Mouse (Mus musculus): ENCODE results near the gene P2ry6. TPM values are rescaled to one million over a fixed set of nuclear protein-coding genes. Genes with fewer than 3 reads are reported as not detected.

P2ry6 gene
- total and polyA plus RNA-seq, 2 experiments from 2014 or later = 2.3 to 3.8 TPM

DNA sequence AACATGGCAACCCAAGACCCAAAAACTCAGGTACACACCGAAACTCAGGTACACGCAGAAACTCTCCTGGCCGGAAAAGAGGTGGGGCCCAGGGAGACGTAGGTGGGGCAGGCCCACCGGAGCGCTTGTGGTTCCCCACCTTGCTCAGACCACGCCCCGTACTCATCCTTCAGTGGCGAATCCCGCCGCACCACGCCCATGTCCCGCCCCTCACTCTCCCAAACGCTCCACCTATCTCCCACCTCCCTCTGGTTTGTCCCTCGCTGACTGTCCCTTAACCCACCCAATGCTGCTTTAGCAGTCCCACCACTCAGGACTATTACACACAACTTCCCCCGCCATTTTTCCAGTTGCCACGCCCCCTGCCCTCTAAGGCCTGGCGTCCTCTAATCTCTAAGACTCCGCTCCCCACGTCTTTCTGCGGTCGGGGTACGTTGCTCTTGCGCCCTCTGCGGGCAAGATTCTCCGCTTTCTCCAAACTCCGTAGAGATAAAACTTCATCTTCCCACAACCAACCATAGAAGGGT lies 41.9 kb downstream of the P2ry6 start:
- Histone ChIP-seq H3K9me3 (ENCODE audit: low read length) (no peaks in the 10 kb centered on the region), H3K36me3 (ENCODE audit: insufficient read depth) (no peaks in the 10 kb centered on the region), H3K27ac (ENCODE audit: low read depth, low read length) (peak overlapping the region; percentile 60), H3K4me3 (ENCODE audit: low read depth, low read length) (peak overlapping the region; percentile 55), H3K9ac (peak overlapping the region; percentile 45), H3K4me2 (ENCODE audit: low read depth) (peak overlapping the region; percentile 94), H3K27me3 (ENCODE audit: insufficient read depth, low read length) (no peaks in the 10 kb centered on the region; the same call in 1 of the 2 replicates), H3K4me1 (ENCODE audit: insufficient read depth) (0 out of 2 replicates have a peak, but pooled peaks cover 4% of the 10 kb centered on the region)
- DNase-seq = peak; percentile 88
- peak; percentile 80 for ATAC-seq
- peak; percentile 85 for TF ChIP-seq CTCF (IDR thresholded peaks at IDR 0.05; ENCODE audit: low read depth)
- under 1% methylated on average over 26 of the region's 27 CpGs for WGBS

DNA sequence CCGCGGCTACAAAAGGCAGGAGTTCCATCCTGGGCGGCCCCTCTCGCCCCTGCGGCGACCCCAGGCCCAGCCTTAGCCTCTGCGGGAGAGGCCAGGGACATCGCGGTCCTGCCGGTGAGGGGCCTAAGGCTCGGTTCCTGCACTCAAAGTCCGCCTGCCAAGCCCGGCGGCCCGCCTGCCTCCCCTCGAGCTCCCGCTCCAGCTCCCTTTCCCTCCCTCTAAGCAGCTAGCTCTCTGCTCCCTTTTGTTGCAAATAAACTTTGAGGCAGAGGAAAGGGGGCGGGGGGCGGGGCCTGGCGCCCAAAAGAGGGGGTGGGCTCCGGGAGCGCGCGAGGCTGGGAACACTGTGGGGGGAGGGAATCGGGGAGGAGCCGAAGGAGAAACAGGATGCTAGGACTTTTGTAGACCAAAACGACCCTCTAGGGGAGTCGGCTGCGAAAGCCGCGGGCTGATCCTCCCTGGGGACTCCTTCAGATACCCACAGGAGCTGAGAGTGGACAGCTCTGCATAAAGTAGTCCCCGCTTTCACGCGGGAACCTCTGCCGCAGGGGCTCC lies 42.4 kb downstream of the P2ry6 start, which contains the start of gene Arhgef17:
Arhgef17 (minus strand) TSS at position 182 of the 555 bp plus-strand sequence.
- TF ChIP-seq CTCF (IDR thresholded peaks at IDR 0.05; ENCODE audit: low read depth) = no peak
- ATAC-seq = peak; percentile 84
- WGBS = under 1% methylated on average over 35 of the region's 35 CpGs

DNA sequence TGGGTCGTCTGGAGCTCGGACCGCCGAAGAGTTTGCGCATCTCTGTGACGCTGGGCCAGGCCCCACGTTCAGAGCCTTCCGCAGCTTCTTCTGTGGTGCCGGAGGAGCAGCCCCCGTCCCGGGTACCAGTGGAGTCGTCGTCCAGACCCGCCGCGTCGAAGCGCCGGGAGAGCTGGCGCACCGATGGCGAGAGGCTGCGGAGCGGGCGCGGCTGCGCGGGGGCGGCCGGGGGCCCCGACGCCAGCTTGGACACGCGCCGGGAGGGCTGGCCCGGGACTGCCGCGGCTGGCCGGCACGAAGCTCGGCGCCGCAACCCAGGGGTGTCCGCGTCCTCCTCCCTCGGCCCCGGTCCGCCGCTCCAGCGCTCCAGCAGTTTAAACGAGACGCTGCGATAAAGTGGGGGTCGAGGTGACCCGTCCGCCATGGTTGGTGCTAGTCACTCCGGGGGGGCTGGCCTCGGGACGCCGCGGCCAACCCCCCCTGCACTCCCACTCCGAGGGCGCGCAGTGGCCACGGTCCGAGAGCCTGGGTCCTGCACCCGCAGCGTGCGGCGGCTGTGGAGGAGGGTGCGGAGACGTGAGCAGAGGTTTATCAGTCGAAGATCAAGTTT lies 43.0 kb downstream of the P2ry6 start:
- Histone ChIP-seq H3K9ac (peak overlapping the region; percentile 45), H3K4me3 (ENCODE audit: low read depth, low read length) (peak overlapping the region; percentile 55), H3K4me1 (ENCODE audit: insufficient read depth) (0 out of 2 replicates have a peak, but pooled peaks cover 4% of the 10 kb centered on the region), H3K27ac (ENCODE audit: low read depth, low read length) (peak overlapping the region; percentile 62), H3K9me3 (ENCODE audit: low read length) (no peaks in the 10 kb centered on the region), H3K27me3 (ENCODE audit: insufficient read depth, low read length) (no peaks in the 10 kb centered on the region; the same call in 1 of the 2 replicates), H3K36me3 (ENCODE audit: insufficient read depth) (no peaks in the 10 kb centered on the region), H3K4me2 (ENCODE audit: low read depth) (peak overlapping the region; percentile 94)
- peak; percentile 10; the same call in 1 of the 2 replicates for ATAC-seq
- TF ChIP-seq CTCF (IDR thresholded peaks at IDR 0.05; ENCODE audit: low read depth) = no peak
- WGBS = under 1% methylated on average over 54 of the region's 73 CpGs
- DNase-seq = no peak

More for the DNA sequence above, 42.4 kb downstream of the P2ry6 start, which contains the start of gene Arhgef17:
- peak within 1 kb of the TSS; percentile 45 for H3K9ac ChIP-seq
- no peaks in the 10 kb centered on the region for H3K36me3 ChIP-seq (ENCODE audit: insufficient read depth)
- no peaks in the 10 kb centered on the region; the same call in 1 of the 2 replicates for H3K27me3 ChIP-seq (ENCODE audit: insufficient read depth, low read length)
- peak; percentile 77 for DNase-seq
- peak within 1 kb of the TSS; percentile 62 for H3K27ac ChIP-seq (ENCODE audit: low read depth, low read length)
- H3K4me1 ChIP-seq (ENCODE audit: insufficient read depth) = 0 out of 2 replicates have a peak, but pooled peaks cover 4% of the 10 kb centered on the region
- peak within 1 kb of the TSS; percentile 94 for H3K4me2 ChIP-seq (ENCODE audit: low read depth)
- H3K4me3 ChIP-seq (ENCODE audit: low read depth, low read length) = peak within 1 kb of the TSS; percentile 55
- no peaks in the 10 kb centered on the region for H3K9me3 ChIP-seq (ENCODE audit: low read length)

DNA sequence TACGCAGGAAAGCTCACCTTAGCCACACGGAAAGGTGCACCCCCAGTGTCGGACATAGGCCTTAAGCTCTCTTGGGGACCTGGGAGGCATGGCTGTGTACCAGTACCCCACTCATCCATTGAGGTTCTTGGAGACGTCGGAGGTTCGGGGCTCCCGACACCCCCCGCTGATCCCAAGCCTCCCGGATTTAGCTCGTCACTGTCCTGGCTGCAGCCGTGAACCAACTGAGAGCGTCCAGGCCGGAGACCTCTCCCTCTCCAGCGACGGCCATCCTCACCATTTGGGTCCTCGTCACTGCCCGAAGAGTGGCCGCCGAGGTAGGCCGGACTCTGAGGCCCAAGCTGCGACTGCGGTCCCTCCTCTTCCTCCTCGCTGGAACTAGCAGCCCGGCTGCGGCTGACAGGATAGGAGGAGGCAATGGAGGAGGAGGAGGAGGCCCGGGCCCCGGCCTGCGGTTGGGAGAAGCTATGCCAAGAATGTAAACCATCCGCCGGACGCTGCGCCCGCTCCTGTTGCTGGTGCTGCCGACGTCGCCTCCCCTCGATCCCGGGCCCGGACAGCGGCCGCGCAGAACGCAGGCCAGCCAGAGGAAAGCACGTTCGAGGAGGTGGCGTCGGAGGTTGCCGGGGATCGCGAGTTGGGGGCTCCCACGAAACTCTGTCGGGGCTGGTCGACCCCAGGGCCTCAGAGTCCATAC lies 43.7 kb downstream of the P2ry6 start:
- H3K4me2 ChIP-seq (ENCODE audit: low read depth) = peak overlapping the region; percentile 94
- 6% methylated on average over 50 of the region's 53 CpGs for WGBS
- H3K9me3 ChIP-seq (ENCODE audit: low read length) = no peaks in the 10 kb centered on the region
- DNase-seq = no peak
- H3K36me3 ChIP-seq (ENCODE audit: insufficient read depth) = no peaks in the 10 kb centered on the region
- H3K4me3 ChIP-seq (ENCODE audit: low read depth, low read length) = peak overlapping the region; percentile 55
- 0 out of 2 replicates have a peak, but pooled peaks cover 6% of the 10 kb centered on the region for H3K4me1 ChIP-seq (ENCODE audit: insufficient read depth)
- ATAC-seq = no peak
- H3K27me3 ChIP-seq (ENCODE audit: insufficient read depth, low read length) = no peaks in the 10 kb centered on the region; the same call in 1 of the 2 replicates
- peak overlapping the region; percentile 45; the same call in 1 of the 2 replicates for H3K9ac ChIP-seq
- no peak for TF ChIP-seq CTCF (IDR thresholded peaks at IDR 0.05; ENCODE audit: low read depth)
- peak overlapping the region; percentile 62; the same call in 1 of the 2 replicates for H3K27ac ChIP-seq (ENCODE audit: low read depth, low read length)

DNA sequence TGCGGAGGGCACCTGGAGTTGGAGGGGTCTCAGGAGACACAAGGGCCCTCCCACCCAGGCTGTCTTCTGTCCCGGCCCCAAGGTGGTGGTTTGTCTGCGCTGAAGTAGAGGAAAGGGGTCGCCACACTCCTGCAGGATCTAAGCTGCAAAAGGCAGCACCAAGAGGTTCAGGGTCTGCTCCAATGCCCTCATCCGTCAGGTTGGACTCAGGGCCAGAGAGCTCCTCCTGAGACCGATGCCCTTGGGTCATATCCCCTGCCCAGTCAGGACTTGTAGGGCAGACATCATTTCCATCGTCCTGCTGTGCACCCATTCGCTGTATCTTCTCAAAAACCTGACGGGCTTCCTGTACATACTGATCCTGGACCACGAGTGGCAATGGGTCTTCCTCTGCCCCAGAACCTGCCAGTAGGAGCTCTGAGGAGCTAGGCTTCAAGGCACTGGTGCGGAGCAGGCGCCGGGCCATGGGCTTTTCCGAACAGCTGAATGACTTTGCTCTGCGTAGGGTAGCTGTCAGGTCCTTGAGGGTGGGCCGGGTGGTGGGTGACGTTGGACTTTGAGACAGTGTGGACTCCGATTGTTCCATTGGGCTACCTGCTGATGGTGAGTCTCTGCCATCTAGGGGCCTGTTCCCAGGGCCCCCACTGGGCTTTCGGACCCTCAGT lies 44.7 kb downstream of the P2ry6 start:
- H3K9ac ChIP-seq = no peak overlapping the region
- no peak for ATAC-seq
- no peak overlapping the region for H3K27ac ChIP-seq (ENCODE audit: low read depth, low read length)
- no peaks in the 10 kb centered on the region; the same call in 1 of the 2 replicates for H3K27me3 ChIP-seq (ENCODE audit: insufficient read depth, low read length)
- WGBS = 85% methylated on average over 19 of the region's 19 CpGs
- DNase-seq = no peak
- H3K36me3 ChIP-seq (ENCODE audit: insufficient read depth) = no peaks in the 10 kb centered on the region
- TF ChIP-seq CTCF (IDR thresholded peaks at IDR 0.05; ENCODE audit: low read depth) = no peak
- no peak overlapping the region for H3K4me3 ChIP-seq (ENCODE audit: low read depth, low read length)
- H3K9me3 ChIP-seq (ENCODE audit: low read length) = no peaks in the 10 kb centered on the region
- no peak overlapping the region for H3K4me2 ChIP-seq (ENCODE audit: low read depth)
- 0 out of 2 replicates have a peak, but pooled peaks cover 9% of the 10 kb centered on the region for H3K4me1 ChIP-seq (ENCODE audit: insufficient read depth)

DNA sequence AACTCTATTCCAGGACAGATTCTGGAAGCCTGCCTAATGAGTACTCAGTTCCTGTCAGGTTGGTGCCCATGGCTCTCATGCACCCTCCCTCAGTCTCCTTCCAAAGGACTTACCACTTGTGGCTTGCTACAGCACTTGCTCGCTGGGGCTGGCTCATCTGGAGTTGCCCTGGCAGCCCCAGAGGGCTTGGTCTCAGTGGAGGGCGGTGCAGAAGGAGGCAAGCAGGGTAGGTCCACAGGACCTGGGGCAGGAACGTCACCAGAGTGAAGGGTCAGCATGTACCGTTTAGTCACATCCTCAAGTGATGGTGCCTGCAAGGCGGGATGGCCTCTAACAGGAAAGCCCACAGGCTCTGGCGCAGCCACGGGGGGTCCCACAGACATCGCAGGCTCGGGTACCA lies 46.0 kb downstream of the P2ry6 start:
- peaks cover 21% of the 10 kb centered on the region; the same call in 1 of the 2 replicates for H3K4me1 ChIP-seq (ENCODE audit: insufficient read depth)
- no peak overlapping the region for H3K4me3 ChIP-seq (ENCODE audit: low read depth, low read length)
- no peaks in the 10 kb centered on the region for H3K9me3 ChIP-seq (ENCODE audit: low read length)
- H3K27me3 ChIP-seq (ENCODE audit: insufficient read depth, low read length) = no peaks in the 10 kb centered on the region; the same call in 1 of the 2 replicates
- H3K9ac ChIP-seq = no peak overlapping the region
- DNase-seq (no peak), ATAC-seq (no peak)
- 62% methylated on average over 9 of the region's 9 CpGs for WGBS
- no peak overlapping the region for H3K27ac ChIP-seq (ENCODE audit: low read depth, low read length)
- no peaks in the 10 kb centered on the region for H3K36me3 ChIP-seq (ENCODE audit: insufficient read depth)
- H3K4me2 ChIP-seq (ENCODE audit: low read depth) = peak overlapping the region; percentile 37
- no peak for TF ChIP-seq CTCF (IDR thresholded peaks at IDR 0.05; ENCODE audit: low read depth)

Measured in forebrain, postnatal 0 days (tissue).